In genomic region chr5:121545793-121546529, GRCm38 (mm10) we compare ENCODE assay signal across 7 mouse cellular contexts. TPM values are rescaled to one million over a fixed set of nuclear protein-coding genes. Genes with fewer than 3 reads are reported as not detected.
DNase-seq lines count a peak whose midpoint lies in the region; ATAC-seq and TF ChIP-seq lines count a peak whose summit lies in the region.

Mapkapk5 (minus strand) TSS chr5:121545905.

- peak; percentile 95 for ATAC-seq in embryonic facial prominence, embryonic 12.5 days (ENCODE audit: insufficient number of reproducible peaks, insufficient read depth, low FRiP score, low TSS enrichment)
- peak; percentile 93 for ATAC-seq in limb, embryonic 12.5 days (ENCODE audit: insufficient number of reproducible peaks, insufficient read depth, low FRiP score, low TSS enrichment, low read depth)
- ATAC-seq in midbrain, embryonic 15.5 days (replicated peaks), result peak; percentile 95

- 2% methylated on average over 55 of the region's 55 CpGs for WGBS in embryonic facial prominence, embryonic 12.5 days
- WGBS in kidney, adult 2 months, result under 1% methylated on average over 55 of the region's 55 CpGs
- 2% methylated on average over 55 of the region's 55 CpGs for WGBS in limb, embryonic 12.5 days
- 2% methylated on average over 51 of the region's 55 CpGs for WGBS in midbrain, embryonic 15.5 days
- WGBS in spleen, adult 2 months, result under 1% methylated on average over 55 of the region's 55 CpGs

- peak within 1 kb of the TSS; percentile 100 for H3K9ac ChIP-seq in embryonic facial prominence, embryonic 12.5 days
- peak within 1 kb of the TSS; percentile 97 for H3K9ac ChIP-seq in limb, embryonic 12.5 days (replicated peaks)
- peak within 1 kb of the TSS; percentile 92 for H3K9ac ChIP-seq in midbrain, embryonic 15.5 days

- H3K27ac ChIP-seq in embryonic facial prominence, embryonic 12.5 days, result peak within 1 kb of the TSS; percentile 96
- H3K27ac ChIP-seq in kidney, adult 2 months (ENCODE audit: insufficient read depth, low read depth, low read length), result peak within 1 kb of the TSS; percentile 68
- H3K27ac ChIP-seq in limb, embryonic 12.5 days, result peak within 1 kb of the TSS; percentile 96
- peak within 1 kb of the TSS; percentile 98 for H3K27ac ChIP-seq in midbrain, embryonic 15.5 days
- peak within 1 kb of the TSS; percentile 91 for H3K27ac ChIP-seq in spleen, adult 2 months (ENCODE audit: insufficient read depth, low read length)

- no peaks in the 10 kb centered on the region for H3K9me3 ChIP-seq in embryonic facial prominence, embryonic 12.5 days
- H3K9me3 ChIP-seq in limb, embryonic 12.5 days, result 0 out of 2 replicates have a peak, but pooled peaks cover under 1% of the 10 kb centered on the region
- no peaks in the 10 kb centered on the region for H3K9me3 ChIP-seq in midbrain, embryonic 15.5 days

- H3K4me3 ChIP-seq in embryonic facial prominence, embryonic 12.5 days, result peak within 1 kb of the TSS; percentile 100
- peak within 1 kb of the TSS; percentile 66 for H3K4me3 ChIP-seq in kidney, adult 2 months (ENCODE audit: insufficient read depth, low read depth, low read length)
- H3K4me3 ChIP-seq in limb, embryonic 12.5 days (replicated peaks), result peak within 1 kb of the TSS; percentile 100
- peak within 1 kb of the TSS; percentile 75 for H3K4me3 ChIP-seq in midbrain, embryonic 15.5 days
- peak within 1 kb of the TSS; percentile 81 for H3K4me3 ChIP-seq in spleen, adult 2 months (ENCODE audit: extremely low read depth, insufficient read depth, insufficient read length)

- H3K36me3 ChIP-seq in embryonic facial prominence, embryonic 12.5 days, result no peaks in the 10 kb centered on the region
- H3K36me3 ChIP-seq in kidney, adult 2 months (ENCODE audit: control insufficient read depth, insufficient read depth, low read length), result no peaks in the 10 kb centered on the region
- H3K36me3 ChIP-seq in limb, embryonic 12.5 days, result no peaks in the 10 kb centered on the region
- H3K36me3 ChIP-seq in midbrain, embryonic 15.5 days (replicated peaks), result no peaks in the 10 kb centered on the region
- H3K36me3 ChIP-seq in spleen, adult 2 months (ENCODE audit: control insufficient read depth, insufficient read depth, low read length), result no peaks in the 10 kb centered on the region

- H3K27me3 ChIP-seq in embryonic facial prominence, embryonic 12.5 days, result no peaks in the 10 kb centered on the region
- no peaks in the 10 kb centered on the region for H3K27me3 ChIP-seq in kidney, adult 2 months (replicated peaks; ENCODE audit: control insufficient read depth, insufficient read depth, low read length)
- no peaks in the 10 kb centered on the region for H3K27me3 ChIP-seq in limb, embryonic 12.5 days
- no peaks in the 10 kb centered on the region for H3K27me3 ChIP-seq in midbrain, embryonic 15.5 days (replicated peaks)
- H3K27me3 ChIP-seq in spleen, adult 2 months (ENCODE audit: control insufficient read depth, insufficient read depth, low read length), result no peaks in the 10 kb centered on the region

- peak; percentile 98 for DNase-seq in adrenal gland, postnatal 25 days
- peak; percentile 95 to 98 for DNase-seq in heart, adult 18-20 months
- peak; percentile 97 for DNase-seq in kidney, adult 2 months
- DNase-seq in spleen, adult 2 months (ENCODE audit: low read depth in 1 of 2, low spot score in 2 of 2), result peak; percentile 86 to 89

- H3K4me1 ChIP-seq in embryonic facial prominence, embryonic 12.5 days, result peaks cover 16% of the 10 kb centered on the region
- H3K4me1 ChIP-seq in kidney, adult 2 months (ENCODE audit: control insufficient read depth, insufficient read depth, low read length), result peaks cover 13% of the 10 kb centered on the region
- H3K4me1 ChIP-seq in limb, embryonic 12.5 days (replicated peaks), result peaks cover 16% of the 10 kb centered on the region
- peaks cover 38% of the 10 kb centered on the region for H3K4me1 ChIP-seq in midbrain, embryonic 15.5 days
- H3K4me1 ChIP-seq in spleen, adult 2 months (ENCODE audit: control insufficient read depth, insufficient read depth, insufficient read length), result peaks cover 2% of the 10 kb centered on the region; the same call in 1 of the 2 replicates

- no peak for TF ChIP-seq CTCF in kidney, adult 2 months (conservative IDR thresholded peaks at IDR 0.05; ENCODE audit: insufficient read depth, insufficient read length, low read depth, low read length)
- no peak for TF ChIP-seq CTCF in spleen, adult 2 months (IDR thresholded peaks at IDR 0.05; ENCODE audit: extremely low read depth, insufficient read depth, insufficient read length, insufficient replicate concordance)

- H3K4me2 ChIP-seq in embryonic facial prominence, embryonic 12.5 days (replicated peaks), result peak within 1 kb of the TSS; percentile 80
- peak within 1 kb of the TSS; percentile 93 for H3K4me2 ChIP-seq in limb, embryonic 12.5 days
- peak within 1 kb of the TSS; percentile 63 for H3K4me2 ChIP-seq in midbrain, embryonic 15.5 days

- TF ChIP-seq POLR2A in kidney, adult 2 months (IDR thresholded peaks at IDR 0.05; ENCODE audit: low read depth, low read length), result peak; percentile 46
- peak; percentile 22; the same call in 1 of the 2 replicates for TF ChIP-seq POLR2A in spleen, adult 2 months (IDR thresholded peaks at IDR 0.05; ENCODE audit: low read depth, low read length)

RNA-seq across cellular contexts. Expression of gene Mapkapk5, which starts in this region (rescaled TPM):
- total RNA-seq in adrenal gland, postnatal 25 days (2021), result 72.2 and 105 TPM in 2 replicates
- polyA plus RNA-seq in embryonic facial prominence, embryonic 12.5 days (2016; fragmentation: Nextera tagmentation; extraction: Ambion mirVana), result 59.5 and 62.9 TPM in 2 replicates
- total RNA-seq in heart, adult 18-20 months (2021), result 10 to 100 TPM; 81.6 to 84.8 TPM
- polyA plus RNA-seq in kidney, adult 2 months (2012; rRNA removed), result 32.6 and 36.6 TPM in 2 replicates
- 51.8 and 58.4 TPM in 2 replicates for polyA plus RNA-seq in limb, embryonic 12.5 days (2016; fragmentation: Nextera tagmentation; extraction: Ambion mirVana)
- 67.5 and 67.7 TPM in 2 replicates for polyA plus RNA-seq in midbrain, embryonic 15.5 days (2015; fragmentation: Nextera tagmentation; extraction: Ambion mirVana)
- 17.9 and 18.9 TPM in 2 replicates for polyA plus RNA-seq in spleen, adult 2 months (2012; rRNA removed)

Comparison
In these comparisons a context has a peak if more than half of its experiments do, and no peak if none do; other contexts are left out.
1. Peak in every context shown above with its lines: DNase-seq, ATAC-seq, H3K4me3 ChIP-seq and H3K27ac ChIP-seq.